Mouse (Mus musculus) bone marrow macrophage, adult 2 months (primary cell): ENCODE data around the gene Sec61g. TPM values are rescaled to one million over a fixed set of nuclear protein-coding genes. Genes with fewer than 3 reads are reported as not detected.
"Not testable (repeated sequence)": the region's sequence is repeated elsewhere in the genome, so short reads cannot be mapped to it uniquely, and the experiment has no call there.

Experiments
- H3K27ac ChIP-seq: 2 replicates; pipeline ENCODE4 v1.5.1; 2012; ENCODE audit warnings: low read depth, low read length; ENCODE audit not compliant: insufficient read depth
- H3K4me1 ChIP-seq: 2 replicates; pipeline ENCODE4 v1.6.1; 2012; ENCODE audit warnings: low read length; ENCODE audit not compliant: control insufficient read depth, insufficient read depth
- H3K4me3 ChIP-seq: 2 replicates; pipeline ENCODE4 v1.5.1; 2012; ENCODE audit warnings: mild to moderate bottlenecking, low read length, moderate library complexity; ENCODE audit not compliant: insufficient read depth
- CTCF ChIP-seq: IDR thresholded peaks from 2 replicates; pipeline ENCODE4 v1.5.1; 2012; ENCODE audit warnings: low read depth, mild to moderate bottlenecking, low read length, moderate library complexity
- POLR2A ChIP-seq: IDR thresholded peaks from 2 replicates; pipeline ENCODE4 v1.6.1; 2012; ENCODE audit warnings: mild to moderate bottlenecking, low read depth, low read length, borderline replicate concordance
- polyA plus RNA-seq: library from polyadenylated mRNA; stranded (reverse); fragments of >200 nt; gene quantifications from 2 replicates; pipeline ENCODE4 v1.2.4, GENCODE M21; 2012; ENCODE audit not compliant: missing spikeins, insufficient read depth, insufficient read length

The Sec61g gene
- polyA plus RNA-seq, 1 experiment: 7.1 TPM

DNA sequence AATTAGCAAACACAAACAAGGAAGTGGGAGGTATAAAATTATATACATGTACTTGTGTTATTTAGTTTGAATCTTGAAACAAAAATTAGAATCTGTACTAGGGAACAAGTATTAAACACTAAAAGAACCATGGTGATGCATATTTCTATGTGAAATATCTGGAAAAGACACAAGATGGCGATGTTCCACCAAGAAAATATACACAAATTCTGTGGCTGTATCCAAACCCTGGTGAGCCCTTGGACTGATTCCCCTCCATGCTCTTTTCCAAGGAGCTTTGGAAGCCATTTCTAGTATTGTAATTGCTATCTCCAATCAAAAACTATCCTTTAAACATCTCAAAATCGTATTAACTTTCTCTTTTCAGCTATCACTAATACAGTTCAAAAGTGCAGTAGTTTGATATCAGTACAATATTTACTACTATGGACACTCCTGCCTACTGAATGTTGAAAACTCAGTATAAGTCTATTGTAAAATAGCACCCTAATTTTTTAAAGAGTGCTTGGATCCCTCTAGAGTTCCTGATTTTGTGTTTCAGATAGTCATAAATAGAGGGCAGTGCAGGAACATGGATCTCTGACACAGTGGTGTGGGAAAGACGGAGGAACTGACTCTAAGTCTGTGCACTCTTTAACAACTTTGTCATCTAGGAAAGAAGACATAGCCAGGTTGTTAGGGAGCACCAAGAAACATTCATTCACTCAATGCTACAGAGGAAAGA, 16.8 kb upstream of the Sec61g start:
- TF ChIP-seq CTCF (no peak), POLR2A (no peak)
- no peaks in the 10 kb centered on the region for H3K4me1 ChIP-seq
- no peak overlapping the region for H3K27ac ChIP-seq
- H3K4me3 ChIP-seq: no peak overlapping the region

DNA sequence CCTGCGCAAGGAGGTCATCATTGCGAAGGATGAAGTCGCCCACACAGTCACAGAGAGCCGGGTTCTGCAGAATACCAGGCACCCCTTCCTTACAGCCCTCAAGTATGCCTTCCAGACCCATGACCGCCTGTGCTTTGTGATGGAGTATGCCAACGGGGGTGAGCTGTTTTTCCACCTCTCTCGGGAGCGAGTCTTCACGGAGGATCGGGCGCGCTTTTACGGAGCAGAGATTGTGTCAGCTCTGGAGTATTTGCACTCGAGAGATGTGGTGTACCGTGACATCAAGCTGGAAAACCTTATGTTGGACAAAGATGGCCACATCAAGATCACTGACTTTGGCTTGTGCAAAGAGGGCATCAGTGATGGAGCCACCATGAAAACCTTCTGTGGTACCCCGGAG, 6.8 kb upstream of the Sec61g start:
- not testable (repeated sequence) for H3K4me3 ChIP-seq, H3K4me1 ChIP-seq, H3K27ac ChIP-seq

- not testable (repeated sequence) for H3K4me1 ChIP-seq
Observed at GRCm38 (mm10) chr11:16514221-16514620, 5.9 kb upstream of the Sec61g start.

GRCm38 (mm10) chr11:16507385-16508051, 766 bp downstream of the Sec61g start:
- TF ChIP-seq CTCF: no peak
- TF ChIP-seq POLR2A: no peak
- 0 out of 2 replicates have a peak, but pooled peaks cover 2% of the 10 kb centered on the region for H3K4me1 ChIP-seq
- peak overlapping the region; percentile 74 for H3K4me3 ChIP-seq
- H3K27ac ChIP-seq: peak overlapping the region; percentile 26; the same call in 1 of the 2 replicates

More at GRCm38 (mm10) chr11:16514221-16514620, 5.9 kb upstream of the Sec61g start:
- not testable (repeated sequence) for H3K27ac ChIP-seq, H3K4me3 ChIP-seq

DNA sequence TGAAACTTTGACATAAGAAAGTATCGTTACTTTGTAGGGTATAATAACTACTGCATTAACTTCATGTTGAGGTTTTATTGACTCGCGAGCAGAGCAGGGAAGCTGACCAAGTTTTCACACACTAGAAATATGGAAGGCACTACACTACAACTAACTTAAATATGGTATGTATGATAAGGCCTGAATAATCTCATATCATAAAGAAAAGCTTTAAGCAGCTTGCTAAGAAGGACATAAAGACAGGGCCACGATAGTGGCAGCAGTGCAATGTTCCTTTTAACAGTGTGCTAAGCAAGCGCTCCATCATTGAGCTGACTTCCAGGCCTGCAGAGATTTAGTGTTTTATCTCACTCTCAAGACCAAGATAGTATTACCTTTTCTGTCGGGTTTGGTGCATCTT, 2.3 kb downstream of the Sec61g start:
- Histone ChIP-seq H3K27ac (no peak overlapping the region), H3K4me1 (0 out of 2 replicates have a peak, but pooled peaks cover 2% of the 10 kb centered on the region), H3K4me3 (no peak overlapping the region)
- no peak for TF ChIP-seq POLR2A
- TF ChIP-seq CTCF: no peak

GRCm38 (mm10) chr11:16503150-16503549, 5.1 kb downstream of the Sec61g start:
- Histone ChIP-seq H3K4me3 (no peak overlapping the region), H3K27ac (no peak overlapping the region), H3K4me1 (0 out of 2 replicates have a peak, but pooled peaks cover 2% of the 10 kb centered on the region)
- TF ChIP-seq CTCF (no peak), POLR2A (no peak)

- Histone ChIP-seq H3K4me3 (no peak overlapping the region), H3K4me1 (0 out of 2 replicates have a peak, but pooled peaks cover 2% of the 10 kb centered on the region), H3K27ac (no peak overlapping the region)
- TF ChIP-seq CTCF: no peak
- TF ChIP-seq POLR2A: no peak
Observed at GRCm38 (mm10) chr11:16502744-16503143, 5.5 kb downstream of the Sec61g start.

DNA sequence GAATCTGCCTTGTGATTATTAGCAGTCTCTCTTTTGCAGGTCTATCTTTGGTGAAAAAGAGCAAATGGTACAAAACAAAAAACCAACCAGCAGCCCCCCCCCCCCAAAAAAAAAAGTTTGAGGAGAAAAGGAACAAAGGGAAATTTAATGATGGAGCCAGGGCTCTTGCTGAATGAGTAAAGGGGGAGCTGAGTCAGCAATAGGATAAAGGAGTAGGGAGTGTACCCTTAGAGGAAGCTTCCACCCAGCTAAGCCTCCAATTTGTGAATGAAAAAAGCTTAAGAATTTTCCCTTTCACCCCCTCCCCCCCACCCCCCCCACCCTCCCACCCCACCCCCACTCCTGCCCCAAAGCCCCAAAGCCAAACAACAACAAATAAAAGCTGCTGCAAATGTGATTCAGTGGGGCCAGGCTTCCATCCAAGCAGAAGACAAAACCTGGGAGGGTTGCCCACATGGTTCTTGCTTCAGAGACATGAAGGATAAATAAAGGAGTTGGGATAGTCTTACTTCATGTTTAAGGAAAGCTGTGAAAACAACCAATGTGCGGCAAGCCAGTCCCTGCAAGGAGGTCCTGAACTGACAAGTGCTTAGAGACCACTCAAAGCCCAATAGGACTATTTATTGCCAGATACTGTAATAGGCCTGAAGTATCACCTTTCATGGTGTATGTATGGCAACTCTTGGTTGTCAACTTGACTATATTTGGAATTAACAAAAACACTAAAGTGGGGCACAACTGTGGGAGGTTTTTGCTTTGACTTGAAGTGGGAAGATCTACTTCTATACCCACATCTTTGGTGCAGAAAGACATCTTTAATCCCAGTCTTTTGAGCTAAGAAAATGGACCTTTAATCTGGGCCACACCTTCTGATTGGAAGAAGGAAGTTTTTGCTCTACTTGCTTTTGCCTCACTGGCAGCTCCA, 9.3 kb downstream of the Sec61g start:
- H3K4me3 ChIP-seq: no peak overlapping the region
- no peak overlapping the region for H3K27ac ChIP-seq
- TF ChIP-seq POLR2A (no peak), CTCF (no peak)
- H3K4me1 ChIP-seq: 0 out of 2 replicates have a peak, but pooled peaks cover 2% of the 10 kb centered on the region

Other genes with a start within 250 kb of the Sec61g start
- gene Egfr, start 243.7 kb upstream of the Sec61g start, polyA plus RNA-seq: 0.88 and 2.2 TPM in 2 replicates